Mouse (Mus musculus): ENCODE results near the gene Cyp4f15.
"Not testable (repeated sequence)": the region's sequence is repeated elsewhere in the genome, so short reads cannot be mapped to it uniquely, and the experiment has no call there.

The Cyp4f15 gene

DNA sequence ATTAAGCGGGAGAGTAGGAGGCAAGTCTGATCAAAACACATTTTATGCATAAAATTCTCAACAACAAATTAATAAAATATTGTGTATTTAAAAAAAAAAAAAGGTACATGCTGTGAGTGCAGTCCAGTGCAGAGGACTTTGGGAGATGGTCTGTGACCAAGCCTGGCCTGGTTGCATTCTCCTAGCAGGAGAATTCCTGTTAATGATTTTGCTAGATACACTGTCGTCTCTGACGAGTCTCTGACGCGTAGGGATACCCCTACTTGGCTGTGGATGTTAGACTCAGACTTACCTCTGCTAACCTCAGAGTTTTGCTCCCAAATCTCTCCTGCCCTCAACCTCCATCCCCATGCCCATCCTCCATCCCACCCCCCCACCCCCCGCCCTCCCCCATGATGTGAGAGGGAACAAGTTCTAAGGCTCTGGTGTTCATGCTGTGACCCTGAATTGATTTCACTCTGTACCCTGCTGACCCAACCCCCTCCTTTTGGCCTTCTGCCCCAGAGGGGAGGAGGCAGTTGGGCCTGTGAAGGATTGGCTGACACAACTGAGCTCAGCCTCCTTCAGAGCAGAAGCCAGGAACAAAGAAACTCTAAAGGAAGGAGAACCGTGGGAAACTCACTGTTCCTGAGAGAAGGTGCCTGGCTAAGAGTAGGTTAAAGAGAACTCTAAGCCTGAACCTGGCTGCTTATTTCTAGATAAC is at the start of gene Cyp4f15:
Gene Cyp4f15 (plus strand): TSS at position 580 of the 703 bp plus-strand sequence.
- no peak for DNase-seq (ENCODE audit: low read depth, low spot score)
- Histone ChIP-seq H3K36me3 (ENCODE audit: control insufficient read depth, insufficient read depth, low read length, poor library complexity, severe bottlenecking) (no peaks in the 10 kb centered on the region), H3K27me3 (ENCODE audit: control insufficient read depth, insufficient read depth, low read length, poor library complexity, severe bottlenecking) (no peaks in the 10 kb centered on the region)

DNA sequence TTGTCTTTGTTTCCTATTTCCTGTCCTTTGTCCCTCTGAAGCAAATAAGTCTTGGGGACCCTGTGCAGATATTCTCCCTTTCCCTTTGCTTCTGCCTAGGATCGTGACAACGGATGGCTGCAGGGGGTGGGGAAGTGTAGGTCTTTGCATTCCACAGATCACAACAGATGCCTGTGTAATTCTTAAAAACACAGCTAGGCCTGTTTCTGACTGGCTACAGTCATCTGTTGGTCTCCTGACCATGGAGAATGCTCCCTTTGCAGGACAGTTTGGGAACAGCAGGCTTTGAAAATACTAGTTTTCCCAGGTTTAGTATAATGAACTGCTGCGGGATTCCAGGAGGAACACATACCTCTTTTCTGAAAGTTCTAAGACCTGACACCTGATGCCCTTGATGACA is 49.1 kb upstream of the Cyp4f15 start:
- Histone ChIP-seq H3K27me3 (ENCODE audit: control insufficient read depth, insufficient read depth, low read length, poor library complexity, severe bottlenecking) (no peaks in the 10 kb centered on the region), H3K36me3 (ENCODE audit: control insufficient read depth, insufficient read depth, low read length, poor library complexity, severe bottlenecking) (no peaks in the 10 kb centered on the region)
- DNase-seq (ENCODE audit: low read depth, low spot score) = no peak

DNA sequence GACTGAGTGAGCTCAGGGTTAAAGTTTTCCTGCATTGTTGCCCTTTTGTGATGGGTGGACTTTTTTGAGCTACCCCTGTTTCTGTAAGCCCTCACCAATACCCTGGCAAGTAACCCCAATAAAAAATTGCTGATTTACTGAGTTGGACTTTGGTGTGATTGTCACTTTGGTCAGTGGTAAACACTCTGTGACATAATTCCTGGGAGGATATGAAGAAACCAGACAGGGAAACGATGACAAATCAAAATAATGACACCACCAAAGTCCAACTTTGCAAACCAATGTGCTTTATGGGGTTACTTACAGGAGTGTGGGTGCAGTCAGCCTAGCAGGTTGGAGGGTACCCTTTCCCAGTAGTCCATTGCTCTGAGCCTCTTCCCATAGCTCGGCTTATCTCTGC is 48.3 kb upstream of the Cyp4f15 start:
- Histone ChIP-seq H3K36me3 (ENCODE audit: control insufficient read depth, insufficient read depth, low read length, poor library complexity, severe bottlenecking) (no peaks in the 10 kb centered on the region), H3K27me3 (ENCODE audit: control insufficient read depth, insufficient read depth, low read length, poor library complexity, severe bottlenecking) (no peaks in the 10 kb centered on the region)
- no peak for DNase-seq (ENCODE audit: low read depth, low spot score)

DNA sequence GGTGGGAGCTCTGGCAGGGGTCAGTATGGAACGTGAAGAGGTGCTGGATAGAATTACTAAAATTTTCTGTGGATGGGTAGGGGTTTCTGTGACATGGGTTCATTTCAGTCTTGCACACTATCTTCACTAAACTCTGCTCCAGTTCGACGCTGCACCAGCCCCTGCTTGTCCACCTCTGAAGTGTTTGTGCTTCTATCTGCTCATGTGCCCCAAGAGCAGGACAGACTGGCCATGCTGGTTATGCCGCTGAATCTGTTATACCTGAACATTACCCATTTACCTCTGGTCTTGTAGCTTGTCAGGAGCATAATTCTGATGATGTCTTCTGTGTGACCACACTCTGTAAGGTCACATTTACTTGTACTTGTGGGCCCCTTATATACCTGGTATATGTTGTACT is 38.8 kb upstream of the Cyp4f15 start:
- DNase-seq (ENCODE audit: low read depth, low spot score) = no peak
- Histone ChIP-seq H3K36me3 (ENCODE audit: control insufficient read depth, insufficient read depth, low read length, poor library complexity, severe bottlenecking) (no peaks in the 10 kb centered on the region), H3K27me3 (ENCODE audit: control insufficient read depth, insufficient read depth, low read length, poor library complexity, severe bottlenecking) (no peaks in the 10 kb centered on the region)

DNA sequence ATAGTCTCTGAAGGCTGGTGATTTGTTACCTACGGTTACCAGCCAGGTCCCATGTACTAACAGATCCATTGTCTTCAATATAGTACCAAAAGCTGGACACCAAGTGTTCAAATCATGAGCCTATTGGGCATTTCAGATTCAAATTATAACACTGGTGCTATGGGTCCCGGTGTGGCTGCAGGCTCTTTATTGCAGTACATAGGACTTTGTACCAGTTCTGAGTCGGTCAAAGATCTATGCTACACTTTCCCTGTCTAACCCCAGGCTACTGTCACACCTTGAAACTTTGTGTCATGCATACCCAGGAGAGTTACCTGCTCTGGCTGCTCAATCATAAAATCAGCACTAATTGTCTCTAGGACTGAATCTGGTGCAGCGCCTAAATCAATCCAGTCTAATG is 31.6 kb upstream of the Cyp4f15 start:
- no peak for DNase-seq (ENCODE audit: low read depth, low spot score)
- Histone ChIP-seq H3K36me3 (ENCODE audit: control insufficient read depth, insufficient read depth, low read length, poor library complexity, severe bottlenecking) (no peaks in the 10 kb centered on the region), H3K27me3 (ENCODE audit: control insufficient read depth, insufficient read depth, low read length, poor library complexity, severe bottlenecking) (no peaks in the 10 kb centered on the region)

DNA sequence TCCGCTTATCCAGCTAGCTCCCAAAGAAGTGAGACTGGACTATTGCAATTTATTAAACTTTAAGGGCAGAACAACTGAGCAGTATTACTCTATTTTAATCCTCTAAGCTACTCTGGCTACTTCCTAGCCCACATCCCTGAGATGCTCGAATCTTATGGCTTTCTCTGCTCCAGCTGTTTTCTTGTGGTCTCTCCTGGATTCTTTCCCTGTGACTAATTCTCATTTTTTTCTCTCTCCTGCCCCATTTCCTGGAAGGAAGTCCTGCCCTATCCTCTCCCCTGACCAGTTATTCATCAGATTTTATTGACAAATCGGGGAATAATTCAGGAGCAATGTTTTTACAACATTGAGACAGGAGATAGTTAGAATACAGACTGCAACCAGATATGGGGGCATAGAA is 28.4 kb upstream of the Cyp4f15 start:
- H3K36me3 ChIP-seq (ENCODE audit: control insufficient read depth, insufficient read depth, low read length, poor library complexity, severe bottlenecking) = no peaks in the 10 kb centered on the region
- no peaks in the 10 kb centered on the region for H3K27me3 ChIP-seq (ENCODE audit: control insufficient read depth, insufficient read depth, low read length, poor library complexity, severe bottlenecking)
- no peak for DNase-seq (ENCODE audit: low read depth, low spot score)

DNA sequence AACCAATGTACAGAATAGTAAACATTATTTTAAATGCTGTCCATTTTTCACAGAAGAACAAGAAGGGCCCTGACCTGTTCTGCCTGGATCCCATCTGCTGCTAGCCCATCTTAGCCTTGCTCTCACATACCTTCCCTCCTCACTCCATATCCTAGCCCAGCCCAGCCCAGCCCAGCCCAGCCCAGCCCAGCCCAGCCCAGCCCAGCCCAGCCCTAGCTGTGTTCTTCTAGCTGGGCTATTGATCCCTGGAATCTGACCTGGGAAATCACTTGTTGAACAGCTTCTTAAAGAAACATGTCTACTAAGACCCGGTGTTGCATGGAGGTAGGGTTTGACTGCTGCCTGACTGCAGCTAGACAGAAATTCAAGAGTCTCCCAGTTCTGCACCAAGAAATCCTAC is 27.2 kb upstream of the Cyp4f15 start:
- no peaks in the 10 kb centered on the region for H3K36me3 ChIP-seq (ENCODE audit: control insufficient read depth, insufficient read depth, low read length, poor library complexity, severe bottlenecking)
- DNase-seq (ENCODE audit: low read depth, low spot score) = no peak
- H3K27me3 ChIP-seq (ENCODE audit: control insufficient read depth, insufficient read depth, low read length, poor library complexity, severe bottlenecking) = no peaks in the 10 kb centered on the region

DNA sequence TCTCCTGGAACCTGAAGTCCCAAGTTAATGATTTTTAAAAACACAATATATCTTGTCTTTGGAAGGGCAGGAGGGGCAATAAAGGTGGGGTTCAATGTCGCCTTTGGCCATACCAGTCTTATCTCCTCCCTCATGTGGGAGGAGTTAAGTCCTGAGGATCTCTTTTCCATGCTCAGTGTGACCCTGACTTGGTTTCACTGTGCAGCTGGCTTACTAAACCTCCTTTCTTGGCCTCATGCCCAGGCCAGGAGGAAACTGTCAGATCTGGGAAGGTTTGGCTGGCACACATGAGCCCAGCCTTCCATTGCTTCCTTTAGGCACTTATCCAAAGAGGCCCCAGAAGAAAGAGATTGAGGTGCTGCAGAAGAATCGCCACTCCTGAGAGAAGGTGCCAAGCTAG is 26.7 kb upstream of the Cyp4f15 start, which contains the start of gene Cyp4f40:
Gene Cyp4f40 (plus strand): TSS at position 189 of the 400 bp plus-strand sequence.
- H3K27me3 ChIP-seq (ENCODE audit: control insufficient read depth, insufficient read depth, low read length, poor library complexity, severe bottlenecking) = no peaks in the 10 kb centered on the region
- no peak for DNase-seq (ENCODE audit: low read depth, low spot score)
- no peaks in the 10 kb centered on the region for H3K36me3 ChIP-seq (ENCODE audit: control insufficient read depth, insufficient read depth, low read length, poor library complexity, severe bottlenecking)

DNA sequence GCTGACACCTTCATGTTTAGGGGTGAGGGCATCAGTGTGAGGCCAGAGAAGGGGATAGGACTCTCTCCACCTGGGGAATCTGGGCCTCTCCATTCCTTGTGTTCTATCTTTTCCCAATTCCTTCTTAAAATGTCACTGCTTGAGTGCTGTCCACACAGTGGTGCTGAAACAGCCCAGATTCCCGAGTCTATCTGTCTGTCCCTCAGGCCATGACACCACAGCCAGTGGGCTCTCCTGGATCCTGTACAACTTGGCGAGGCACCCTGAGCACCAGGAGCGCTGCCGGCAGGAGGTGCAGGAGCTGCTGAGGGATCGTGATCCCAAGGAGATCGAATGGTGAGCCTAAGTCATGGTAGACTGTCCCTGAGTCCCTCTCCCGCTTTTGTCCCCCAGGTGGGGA is 11.5 kb upstream of the Cyp4f15 start:
- Histone ChIP-seq H3K27me3 (ENCODE audit: control insufficient read depth, insufficient read depth, low read length, poor library complexity, severe bottlenecking) (no peaks in the 10 kb centered on the region), H3K36me3 (ENCODE audit: control insufficient read depth, insufficient read depth, low read length, poor library complexity, severe bottlenecking) (no peaks in the 10 kb centered on the region)
- DNase-seq (ENCODE audit: low read depth, low spot score) = no peak

DNA sequence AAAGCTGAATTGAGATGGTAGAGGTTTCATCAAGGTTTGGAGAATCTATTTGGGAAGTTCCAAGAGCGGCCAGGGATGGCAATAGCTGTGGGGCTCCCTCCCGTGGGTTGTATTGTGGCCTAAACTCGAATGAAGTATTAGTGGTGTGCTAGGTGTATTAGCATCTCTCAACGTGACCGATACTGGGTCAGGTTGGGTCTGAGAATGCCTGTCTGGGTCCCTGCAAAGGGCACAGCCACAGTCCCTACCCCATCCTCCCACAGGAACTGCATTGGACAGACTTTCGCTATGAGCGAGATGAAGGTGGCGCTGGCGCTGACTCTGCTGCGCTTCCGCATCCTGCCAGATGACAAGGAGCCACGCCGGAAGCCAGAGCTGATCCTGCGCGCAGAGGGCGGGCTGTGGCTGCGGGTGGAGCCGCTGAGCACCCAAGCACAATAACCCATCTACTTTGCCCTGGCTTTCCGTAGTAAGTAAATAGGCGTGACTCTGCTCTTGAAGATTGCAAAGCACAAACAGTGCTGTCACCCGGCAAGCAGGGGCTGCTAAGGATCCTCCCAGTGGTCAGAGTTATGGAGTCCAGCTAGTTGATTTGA is 9.3 kb upstream of the Cyp4f15 start:
- DNase-seq (ENCODE audit: low read depth, low spot score) = peak; percentile 9

DNA sequence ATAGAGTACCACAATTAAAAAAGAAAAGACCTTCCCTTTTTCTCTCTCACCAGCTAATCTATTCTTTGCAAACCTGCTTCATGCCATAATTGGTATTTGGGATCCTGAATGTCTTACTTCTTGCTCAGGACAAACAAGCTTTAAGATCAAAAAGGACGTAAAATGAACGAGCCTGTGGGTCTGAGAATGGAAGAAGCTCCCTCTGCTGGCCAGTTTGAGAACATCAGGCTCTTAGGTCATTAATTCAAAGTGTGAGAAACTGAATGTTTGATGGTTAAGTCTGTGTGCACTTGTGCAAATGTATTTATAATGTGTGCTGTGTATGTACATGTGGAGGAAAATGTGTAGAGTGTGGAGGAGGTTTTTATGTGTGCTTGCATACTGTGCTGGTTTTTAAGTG is 5.0 kb upstream of the Cyp4f15 start:
- Histone ChIP-seq H3K27me3 (ENCODE audit: control insufficient read depth, insufficient read depth, low read length, poor library complexity, severe bottlenecking) (no peaks in the 10 kb centered on the region), H3K36me3 (ENCODE audit: control insufficient read depth, insufficient read depth, low read length, poor library complexity, severe bottlenecking) (no peaks in the 10 kb centered on the region)
- peak; percentile 75 for DNase-seq (ENCODE audit: low read depth, low spot score)

More for the DNA sequence above, 9.3 kb upstream of the Cyp4f15 start:
- no peaks in the 10 kb centered on the region for H3K27me3 ChIP-seq (ENCODE audit: control insufficient read depth, insufficient read depth, low read length, poor library complexity, severe bottlenecking)
- no peaks in the 10 kb centered on the region for H3K36me3 ChIP-seq (ENCODE audit: control insufficient read depth, insufficient read depth, low read length, poor library complexity, severe bottlenecking)

DNA sequence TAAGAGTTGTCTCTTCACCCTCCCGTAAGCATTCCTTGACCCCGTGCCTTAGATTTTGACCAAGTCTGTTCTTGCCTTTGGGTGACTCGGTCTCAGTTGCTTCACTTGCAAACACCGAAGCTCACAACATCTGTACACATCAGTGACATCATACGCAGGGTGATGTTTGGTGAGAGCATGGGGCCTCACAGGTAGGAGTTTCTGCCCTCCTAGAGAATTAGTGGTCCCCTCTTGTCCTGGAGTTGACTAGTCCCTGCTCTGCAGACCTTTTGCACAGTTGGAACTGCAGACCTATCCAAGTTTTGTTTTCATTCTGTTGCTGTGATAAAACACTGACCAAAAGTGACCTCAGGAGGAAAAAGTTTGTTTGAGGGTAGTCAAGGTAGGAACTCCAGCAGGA is 1.3 kb downstream of the Cyp4f15 start:
- no peaks in the 10 kb centered on the region for H3K36me3 ChIP-seq (ENCODE audit: control insufficient read depth, insufficient read depth, low read length, poor library complexity, severe bottlenecking)
- DNase-seq (ENCODE audit: low read depth, low spot score) = no peak
- no peaks in the 10 kb centered on the region for H3K27me3 ChIP-seq (ENCODE audit: control insufficient read depth, insufficient read depth, low read length, poor library complexity, severe bottlenecking)

DNA sequence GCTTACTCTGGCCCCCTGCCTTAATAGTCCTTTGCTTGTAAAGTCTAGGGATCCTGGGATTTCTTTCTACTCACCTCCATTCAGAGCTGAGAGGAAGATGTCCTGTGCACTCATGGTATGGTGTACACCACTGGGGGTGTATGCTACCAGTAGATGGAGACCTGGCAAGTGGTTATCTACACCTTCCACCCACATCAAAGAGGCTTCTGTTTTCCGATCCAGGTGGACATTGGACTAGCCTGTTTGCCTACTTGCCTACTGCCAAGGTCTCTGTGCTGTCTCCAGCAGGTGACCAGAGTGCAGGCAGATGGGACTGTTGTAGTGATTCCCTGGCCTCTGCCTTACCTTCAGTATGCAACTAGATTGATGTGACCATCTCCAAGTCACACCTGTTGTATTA is 5.5 kb downstream of the Cyp4f15 start:
- no peak for DNase-seq (ENCODE audit: low read depth, low spot score)
- Histone ChIP-seq H3K36me3 (ENCODE audit: control insufficient read depth, insufficient read depth, low read length, poor library complexity, severe bottlenecking) (no peaks in the 10 kb centered on the region), H3K27me3 (ENCODE audit: control insufficient read depth, insufficient read depth, low read length, poor library complexity, severe bottlenecking) (no peaks in the 10 kb centered on the region)

DNA sequence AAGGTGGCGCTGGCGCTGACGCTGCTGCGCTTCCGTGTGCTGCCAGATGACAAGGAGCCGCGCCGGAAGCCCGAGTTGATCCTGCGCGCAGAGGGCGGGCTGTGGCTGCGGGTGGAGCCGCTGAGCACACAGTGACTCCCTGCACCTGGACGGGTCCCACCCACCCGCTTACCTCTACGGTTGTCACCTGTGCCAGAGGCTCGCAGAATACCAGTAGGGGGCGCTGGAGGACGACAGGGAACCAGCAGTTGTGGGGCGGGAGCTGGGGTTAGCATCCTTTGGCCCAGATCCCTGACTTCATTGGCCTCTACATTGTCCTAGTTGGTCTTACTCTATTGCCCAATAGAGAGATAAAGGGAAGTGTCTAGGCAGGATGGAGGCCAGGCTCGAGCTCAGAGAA is 17.4 kb downstream of the Cyp4f15 start:
- H3K36me3 ChIP-seq (ENCODE audit: control insufficient read depth, insufficient read depth, low read length, poor library complexity, severe bottlenecking) = no peaks in the 10 kb centered on the region
- no peaks in the 10 kb centered on the region for H3K27me3 ChIP-seq (ENCODE audit: control insufficient read depth, insufficient read depth, low read length, poor library complexity, severe bottlenecking)
- no peak for DNase-seq (ENCODE audit: low read depth, low spot score)

DNA sequence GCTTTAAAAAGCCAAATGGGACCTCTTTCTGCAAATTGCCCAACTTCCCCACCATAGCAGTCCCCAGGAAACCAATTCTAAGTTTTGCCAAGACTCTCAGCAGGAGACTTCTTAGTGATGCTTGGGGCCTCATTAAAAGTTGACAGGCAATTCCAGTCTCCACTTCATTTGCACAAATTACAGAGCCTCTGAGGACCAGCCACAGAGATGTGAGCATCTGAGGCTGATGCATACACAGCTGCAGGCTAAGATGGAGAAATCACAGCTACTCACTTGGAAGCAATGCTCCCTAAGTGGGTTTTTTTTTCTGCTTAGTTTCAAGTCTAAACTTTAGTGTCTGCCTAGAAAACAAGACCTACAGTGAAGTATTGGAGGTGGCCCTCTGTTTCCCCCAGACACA is 25.1 kb downstream of the Cyp4f15 start:
- not testable (repeated sequence) for H3K36me3 ChIP-seq (ENCODE audit: control insufficient read depth, insufficient read depth, low read length, poor library complexity, severe bottlenecking); DNase-seq (ENCODE audit: low read depth, low spot score); H3K27me3 ChIP-seq (ENCODE audit: control insufficient read depth, insufficient read depth, low read length, poor library complexity, severe bottlenecking)

DNA sequence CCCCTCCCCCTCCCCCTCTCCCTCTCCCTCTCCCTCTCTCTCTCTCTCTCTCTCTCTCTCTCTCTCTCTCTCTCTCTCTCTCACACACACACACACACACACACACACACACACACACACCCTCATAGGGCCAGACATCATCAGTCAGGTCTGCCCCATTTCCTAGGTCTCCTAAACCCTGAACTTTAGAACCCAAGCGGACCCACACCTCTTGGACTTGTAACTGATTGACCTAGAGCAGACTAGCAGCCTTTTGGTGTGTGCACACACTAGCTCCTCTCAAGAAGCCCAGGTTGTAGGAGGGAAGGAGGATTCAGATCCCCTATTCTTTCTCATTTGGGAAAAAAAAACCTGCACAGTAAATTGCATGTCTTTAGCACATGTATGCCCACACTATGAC is 36.7 kb downstream of the Cyp4f15 start:
- not testable (repeated sequence) for DNase-seq (ENCODE audit: low read depth, low spot score); H3K27me3 ChIP-seq (ENCODE audit: control insufficient read depth, insufficient read depth, low read length, poor library complexity, severe bottlenecking); H3K36me3 ChIP-seq (ENCODE audit: control insufficient read depth, insufficient read depth, low read length, poor library complexity, severe bottlenecking)
